Mouse (Mus musculus) intestine, postnatal 0 days (tissue): ENCODE data around the gene St6gal1. TPM values are rescaled to one million over a fixed set of nuclear protein-coding genes. Genes with fewer than 3 reads are reported as not detected.

Experiments used
- ATAC-seq: fragments of 200-750 bp; cut with Nextera tagmentation; 2 replicates; pipeline ENCODE4 v1.8.0; 2017; ENCODE audit warnings: mild to moderate bottlenecking, moderate TSS enrichment, moderate library complexity
- H3K27ac ChIP-seq: fragments of 300-500 bp; sonication (generic); 2 replicates; pipeline ENCODE4 v1.5.1; 2014; ENCODE audit warnings: mild to moderate bottlenecking, low read depth, low read length, moderate library complexity
- H3K27me3 ChIP-seq: fragments of 300-500 bp; sonication (generic); replicated peaks from 2 replicates; pipeline ENCODE4 v1.6.1; 2014; ENCODE audit warnings: low read length, mixed read lengths; ENCODE audit not compliant: control insufficient read depth, insufficient read depth
- H3K36me3 ChIP-seq: fragments of 300-500 bp; sonication (generic); 2 replicates; pipeline ENCODE4 v1.6.1; 2014; ENCODE audit warnings: mild to moderate bottlenecking, moderate library complexity; ENCODE audit not compliant: control insufficient read depth, insufficient read depth
- H3K4me1 ChIP-seq: fragments of 300-500 bp; sonication (generic); replicated peaks from 2 replicates; pipeline ENCODE4 v1.6.1; 2014; ENCODE audit warnings: antibody characterized with exemption, low read length, mixed read lengths; ENCODE audit not compliant: control insufficient read depth, insufficient read depth
- H3K4me2 ChIP-seq: fragments of 300-500 bp; sonication (generic); replicated peaks from 2 replicates; pipeline ENCODE4 v1.6.1; 2014; ENCODE audit warnings: low read depth, mild to moderate bottlenecking, moderate library complexity
- H3K4me3 ChIP-seq: fragments of 300-500 bp; sonication (generic); 2 replicates; pipeline ENCODE4 v1.5.1; 2014; ENCODE audit warnings: low read depth, low read length
- H3K9ac ChIP-seq: fragments of 300-500 bp; sonication (generic); 2 replicates; pipeline ENCODE4 v1.6.1; 2014; ENCODE audit warnings: mild to moderate bottlenecking, low read depth, low read length
- H3K9me3 ChIP-seq: fragments of 300-500 bp; sonication (generic); 2 replicates; pipeline ENCODE4 v1.6.1; 2016; ENCODE audit warnings: mixed run types; ENCODE audit not compliant: control insufficient read depth
- CTCF ChIP-seq: sonication (generic); IDR thresholded peaks from 2 replicates; pipeline ENCODE4 v1.5.1; 2016; ENCODE audit warnings: low read depth, mild to moderate bottlenecking, control low read depth, antibody characterized with exemption, moderate library complexity
- WGBS: fragments of 180-500 bp; shearing (Covaris S2); extraction: QIAGEN DNeasy Blood & Tissue Kit; methylation state at CpG from one replicate; pipeline ENCODE4 v1.1.7; 2014; 5-methylcytosine and 5-hydroxymethylcytosine counted together
- polyA plus RNA-seq: library from polyadenylated mRNA; unstranded; fragments of >200 nt; fragmentation: Nextera tagmentation; extraction: Ambion mirVana; gene quantifications from 2 replicates; pipeline ENCODE4 v1.2.1, GENCODE M21; 2015

St6gal1 gene
- polyA plus RNA-seq, 1 experiment from 2014 or later = 6.8 TPM

- Histone ChIP-seq H3K9ac (no peak overlapping the region), H3K9me3 (no peaks in the 10 kb centered on the region), H3K27ac (no peak overlapping the region), H3K36me3 (no peaks in the 10 kb centered on the region), H3K4me3 (no peak overlapping the region), H3K4me1 (no peaks in the 10 kb centered on the region), H3K4me2 (no peak overlapping the region), H3K27me3 (no peaks in the 10 kb centered on the region)
- no peak for TF ChIP-seq CTCF
- WGBS = 90% methylated on average over 3 of the region's 3 CpGs
- no peak for ATAC-seq
Measured at GRCm38 (mm10) chr16:23296721-23297120, 72.2 kb downstream of the St6gal1 start.

- TF ChIP-seq CTCF = no peak
- H3K9me3 ChIP-seq = no peaks in the 10 kb centered on the region
- no peaks in the 10 kb centered on the region for H3K36me3 ChIP-seq
- 95% methylated on average over 3 of the region's 3 CpGs for WGBS
- no peaks in the 10 kb centered on the region for H3K27me3 ChIP-seq
- H3K27ac ChIP-seq = no peak overlapping the region
- H3K9ac ChIP-seq = no peak overlapping the region
- ATAC-seq = no peak
- no peak overlapping the region for H3K4me3 ChIP-seq
- H3K4me1 ChIP-seq = no peaks in the 10 kb centered on the region
- H3K4me2 ChIP-seq = no peak overlapping the region
Measured at GRCm38 (mm10) chr16:23298441-23298840, 73.9 kb downstream of the St6gal1 start.

- H3K9ac ChIP-seq = no peak overlapping the region
- H3K4me3 ChIP-seq = no peak overlapping the region
- H3K27me3 ChIP-seq = no peaks in the 10 kb centered on the region
- TF ChIP-seq CTCF = no peak
- no peak for ATAC-seq
- no peaks in the 10 kb centered on the region for H3K36me3 ChIP-seq
- no peak overlapping the region for H3K4me2 ChIP-seq
- no peak overlapping the region for H3K27ac ChIP-seq
- no peaks in the 10 kb centered on the region for H3K9me3 ChIP-seq
- no peaks in the 10 kb centered on the region for H3K4me1 ChIP-seq
- WGBS = over 99% methylated on average over 3 of the region's 3 CpGs
Measured at GRCm38 (mm10) chr16:23298911-23299310, 74.4 kb downstream of the St6gal1 start.

GRCm38 (mm10) chr16:23299904-23300740, 75.6 kb downstream of the St6gal1 start:
- H3K27me3 ChIP-seq = no peaks in the 10 kb centered on the region
- no peak overlapping the region for H3K4me3 ChIP-seq
- no peak overlapping the region for H3K27ac ChIP-seq
- no peak overlapping the region for H3K4me2 ChIP-seq
- no peaks in the 10 kb centered on the region for H3K4me1 ChIP-seq
- TF ChIP-seq CTCF = no peak
- 40% methylated on average over 7 of the region's 7 CpGs for WGBS
- no peak for ATAC-seq
- H3K9ac ChIP-seq = no peak overlapping the region
- H3K9me3 ChIP-seq = no peaks in the 10 kb centered on the region
- H3K36me3 ChIP-seq = no peaks in the 10 kb centered on the region

GRCm38 (mm10) chr16:23301762-23302161, 77.2 kb downstream of the St6gal1 start:
- no peak for TF ChIP-seq CTCF
- no peak overlapping the region for H3K4me2 ChIP-seq
- no peak overlapping the region for H3K4me3 ChIP-seq
- no peak overlapping the region for H3K9ac ChIP-seq
- no peaks in the 10 kb centered on the region for H3K9me3 ChIP-seq
- no peaks in the 10 kb centered on the region for H3K27me3 ChIP-seq
- 80% methylated on average over 7 of the region's 7 CpGs for WGBS
- H3K36me3 ChIP-seq = no peaks in the 10 kb centered on the region
- H3K27ac ChIP-seq = no peak overlapping the region
- H3K4me1 ChIP-seq = no peaks in the 10 kb centered on the region
- no peak for ATAC-seq

- WGBS = 58% methylated on average over 10 of the region's 10 CpGs
- Histone ChIP-seq H3K36me3 (no peaks in the 10 kb centered on the region), H3K4me3 (no peak overlapping the region), H3K9me3 (no peaks in the 10 kb centered on the region), H3K4me2 (no peak overlapping the region), H3K4me1 (no peaks in the 10 kb centered on the region), H3K27ac (no peak overlapping the region), H3K9ac (no peak overlapping the region), H3K27me3 (no peaks in the 10 kb centered on the region)
- ATAC-seq = no peak
- TF ChIP-seq CTCF = no peak
Measured at GRCm38 (mm10) chr16:23305830-23306623, 81.5 kb downstream of the St6gal1 start.
